Mouse (Mus musculus) liver, adult 2 months (tissue): ENCODE data around the gene Slc2a13.

Experiments used
- CTCF ChIP-seq: fragments of 200-500 bp; IDR thresholded peaks from 2 replicates; pipeline ENCODE4 v1.5.1; 2011; ENCODE audit warnings: low read depth, low read length, control low read depth
- POLR2A ChIP-seq: fragments of 200-500 bp; IDR thresholded peaks from 2 replicates; pipeline ENCODE4 v1.6.1; 2011; ENCODE audit warnings: low read length, control low read depth; ENCODE audit not compliant: insufficient read depth; ENCODE audit errors: extremely low read depth

DNA sequence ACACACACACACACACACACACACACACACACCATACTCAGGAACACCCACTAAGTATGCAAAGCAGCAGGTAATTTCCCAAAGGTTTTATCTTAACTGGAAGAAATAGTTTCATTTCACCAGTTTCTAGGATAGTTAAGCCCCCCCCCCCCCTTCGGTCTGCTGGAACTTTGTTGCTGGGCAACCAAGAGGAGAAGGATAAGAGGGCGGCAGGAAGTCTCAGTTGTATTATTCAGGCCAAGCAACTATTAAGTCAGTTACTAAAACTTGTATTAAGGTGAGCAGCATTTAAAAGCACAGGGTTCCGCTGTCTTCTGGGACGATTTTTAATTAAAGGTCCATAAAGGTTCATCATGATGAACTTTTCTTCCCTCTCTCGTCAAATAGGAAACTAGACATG lies 198.6 kb downstream of the Slc2a13 start:
- TF ChIP-seq POLR2A (no peak), CTCF (no peak)
